26 mouse cellular contexts compared by ENCODE assay signal in the genomic region with DNA sequence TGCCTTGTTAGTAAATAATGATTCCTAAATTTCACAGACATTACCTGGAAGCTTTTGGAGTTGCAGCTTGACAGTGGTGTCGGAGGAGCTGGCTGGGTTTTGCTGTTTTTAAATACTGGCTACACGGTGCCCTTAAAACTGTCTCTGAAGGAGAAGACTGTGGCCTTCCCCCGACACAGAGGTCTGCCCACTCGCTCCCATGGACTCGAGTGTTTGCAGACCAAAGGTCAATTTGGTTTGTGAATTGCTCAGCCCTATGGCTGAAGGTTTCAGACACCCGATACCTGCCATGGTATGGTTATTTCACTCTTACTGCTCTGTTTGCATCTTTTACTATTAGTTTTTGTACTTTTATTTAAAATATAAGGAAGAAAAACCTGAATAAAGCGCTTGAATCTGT. TPM values are rescaled to one million over a fixed set of nuclear protein-coding genes. Genes with fewer than 3 reads are reported as not detected.
DNase-seq lines count a peak whose midpoint lies in the region; ATAC-seq and TF ChIP-seq lines count a peak whose summit lies in the region.
"Had no signal": no experiment of that assay in that cellular context is flagged by ENCODE, and none has a peak within 500 bp of the region (broad histone marks: within the 10 kb centered on the region; RNA-seq: fewer than 3 reads in every experiment).

No protein-coding gene starts in this region.

- no peaks in the 10 kb centered on the region for H3K27me3 ChIP-seq in liver, embryonic 11.5 days (replicated peaks; ENCODE audit: control insufficient read depth, insufficient read depth, low read length)
- H3K27me3 ChIP-seq in liver, embryonic 14.5 days (ENCODE audit: control insufficient read depth, insufficient read depth, low read length) = no peaks in the 10 kb centered on the region
- H3K27me3 ChIP-seq in liver, postnatal 0 days (ENCODE audit: insufficient read depth, low read length) = no peaks in the 10 kb centered on the region
- H3K27me3 ChIP-seq: embryonic facial prominence, embryonic 13.5 days; forebrain, embryonic 12.5 days; forebrain, embryonic 15.5 days; heart, embryonic 13.5 days; hindbrain, embryonic 12.5 days had no signal

- H3K9ac ChIP-seq in liver, embryonic 11.5 days (ENCODE audit: low read depth, low read length) = no peak overlapping the region
- H3K9ac ChIP-seq in liver, embryonic 14.5 days (replicated peaks) = no peak overlapping the region
- no peak overlapping the region for H3K9ac ChIP-seq in liver, postnatal 0 days (replicated peaks)
- H3K9ac ChIP-seq: embryonic facial prominence, embryonic 13.5 days; forebrain, embryonic 12.5 days; forebrain, embryonic 15.5 days; heart, embryonic 13.5 days; hindbrain, embryonic 12.5 days had no signal

- H3K4me1 ChIP-seq in liver, embryonic 11.5 days (replicated peaks; ENCODE audit: control insufficient read depth, insufficient read depth, low read length) = peaks cover 6% of the 10 kb centered on the region
- peaks cover 4 to 7% of the 10 kb centered on the region in 2 experiments for H3K4me1 ChIP-seq in liver, embryonic 14.5 days (replicated peaks; ENCODE audit: control insufficient read depth in 2 of 2, insufficient read depth in 2 of 2, low read length in 1 of 2)
- peaks cover 6% of the 10 kb centered on the region for H3K4me1 ChIP-seq in liver, postnatal 0 days (ENCODE audit: insufficient read depth)
- H3K4me1 ChIP-seq: hindbrain, embryonic 12.5 days had no signal

- no peak for TF ChIP-seq EP300 in liver, embryonic 14.5 days (IDR thresholded peaks at IDR 0.05; ENCODE audit: low read depth)
- TF ChIP-seq EP300 in liver, postnatal 0 days (IDR thresholded peaks at IDR 0.05; ENCODE audit: low read depth) = no peak

- DNase-seq in liver, embryonic 11.5 days (ENCODE audit: low spot score) = no peak
- DNase-seq in liver = no peak
- no peak for DNase-seq in liver, embryonic 14.5 days (ENCODE audit: low read depth in 3 of 3, low spot score in 3 of 3)
- DNase-seq in liver, postnatal 0 days = no peak
- DNase-seq in retina, embryonic 14.5 days (ENCODE audit: low spot score) = no peak
- no peak for DNase-seq in spleen, postnatal 10 days (ENCODE audit: low spot score in 2 of 2)
- DNase-seq: adrenal gland, adult 2 months; adrenal gland, postnatal 14 days; cerebellum, adult 11-12 months; cerebellum, adult 8-10 months; cerebellum, postnatal 10 days; cerebellum, postnatal 36 days; embryo, embryonic 11 days; gastrocnemius, postnatal 25 days; heart, adult 2 months; heart, postnatal 14 days had no signal

- H3K9me3 ChIP-seq in liver, embryonic 11.5 days (ENCODE audit: control insufficient read depth, low read length) = no peaks in the 10 kb centered on the region
- H3K9me3 ChIP-seq in liver, embryonic 14.5 days (ENCODE audit: control insufficient read depth, low read length) = no peaks in the 10 kb centered on the region
- no peaks in the 10 kb centered on the region for H3K9me3 ChIP-seq in liver, postnatal 0 days (ENCODE audit: low read length)
- H3K9me3 ChIP-seq: embryonic facial prominence, embryonic 10.5 days; embryonic facial prominence, embryonic 13.5 days; forebrain, embryonic 12.5 days; forebrain, embryonic 15.5 days; heart, embryonic 10.5 days; heart, embryonic 13.5 days; hindbrain, embryonic 12.5 days had no signal

- H3K27ac ChIP-seq in liver, embryonic 11.5 days (ENCODE audit: low read depth, low read length) = no peak overlapping the region
- H3K27ac ChIP-seq in liver, embryonic 14.5 days = no peak overlapping the region
- peak overlapping the region; percentile 66 for H3K27ac ChIP-seq in liver, postnatal 0 days (ENCODE audit: low read depth)
- H3K27ac ChIP-seq: embryonic facial prominence, embryonic 10.5 days; embryonic facial prominence, embryonic 13.5 days; forebrain, embryonic 12.5 days; forebrain, embryonic 15.5 days; heart, adult 2 months; heart, embryonic 10.5 days; heart, embryonic 13.5 days; hindbrain, embryonic 12.5 days had no signal

- TF ChIP-seq CTCF in liver, embryonic 14.5 days (IDR thresholded peaks at IDR 0.05; ENCODE audit: low read depth) = no peak
- TF ChIP-seq CTCF in liver, postnatal 0 days (IDR thresholded peaks at IDR 0.05; ENCODE audit: low read depth) = no peak

- ATAC-seq in liver, embryonic 11.5 days (replicated peaks; ENCODE audit: low FRiP score) = no peak
- ATAC-seq in liver, embryonic 14.5 days (ENCODE audit: insufficient read depth) = no peak
- ATAC-seq in liver, postnatal 0 days = peak; percentile 80
- ATAC-seq: CD4-positive, CD25-positive, alpha-beta regulatory T cell, adult 4 months; forebrain, embryonic 15.5 days; hindbrain, embryonic 16.5 days had no signal

- peak overlapping the region; percentile 27 for H3K4me2 ChIP-seq in liver, embryonic 11.5 days
- H3K4me2 ChIP-seq in liver, embryonic 14.5 days (ENCODE audit: low read depth) = 0 out of 2 replicates have a peak overlapping the region, but pooled peaks have one; percentile 11
- no peak overlapping the region for H3K4me2 ChIP-seq in liver, postnatal 0 days (ENCODE audit: low read depth, low read length)
- H3K4me2 ChIP-seq: embryonic facial prominence, embryonic 13.5 days; forebrain, embryonic 12.5 days; forebrain, embryonic 15.5 days; heart, embryonic 13.5 days; hindbrain, embryonic 12.5 days had no signal

- H3K4me3 ChIP-seq in liver, embryonic 11.5 days (ENCODE audit: low read depth, low read length) = no peak overlapping the region
- H3K4me3 ChIP-seq in liver, embryonic 14.5 days (ENCODE audit: insufficient read depth in 1 of 2, low read depth in 2 of 2, low read length in 2 of 2) = no peak overlapping the region
- H3K4me3 ChIP-seq in liver, postnatal 0 days (ENCODE audit: low read depth, low read length) = no peak overlapping the region
- H3K4me3 ChIP-seq: embryonic facial prominence, embryonic 10.5 days; embryonic facial prominence, embryonic 13.5 days; erythroblast, embryonic 14.5 days; forebrain, embryonic 12.5 days; forebrain, embryonic 15.5 days; heart, adult 2 months; heart, embryonic 10.5 days; heart, embryonic 13.5 days; hindbrain, embryonic 12.5 days had no signal

- peaks cover 50% of the 10 kb centered on the region for H3K36me3 ChIP-seq in liver, embryonic 11.5 days (ENCODE audit: control insufficient read depth, insufficient read depth, low read length)
- peaks cover 75% of the 10 kb centered on the region for H3K36me3 ChIP-seq in liver, embryonic 14.5 days (replicated peaks; ENCODE audit: control insufficient read depth, insufficient read depth, low read depth)
- peaks cover 72% of the 10 kb centered on the region for H3K36me3 ChIP-seq in liver, postnatal 0 days (replicated peaks; ENCODE audit: insufficient read depth, low read length)
- H3K36me3 ChIP-seq: forebrain, embryonic 15.5 days had no signal

- 78% methylated on average over 7 of the region's 7 CpGs for WGBS in liver, embryonic 11.5 days
- WGBS in liver, embryonic 14.5 days (ENCODE audit: insufficient replicate concordance) = 82% methylated on average over 7 of the region's 7 CpGs
- 64% methylated on average over 7 of the region's 7 CpGs for WGBS in liver, postnatal 0 days (ENCODE audit: insufficient replicate concordance)

RNA-seq across cellular contexts. Expression of gene Cenpa, which starts 7.4 kb away (rescaled TPM):
- 326 and 357 TPM in 2 replicates for polyA plus RNA-seq in liver, embryonic 11.5 days (2014; fragmentation: Nextera tagmentation; extraction: Ambion mirVana)
- polyA plus RNA-seq in liver, embryonic 14.5 days (2012; rRNA removed) = 116 and 122 TPM in 2 replicates
- polyA plus RNA-seq in liver, embryonic 14.5 days (2014; fragmentation: Nextera tagmentation; extraction: Ambion mirVana) = 209 and 236 TPM in 2 replicates
- polyA plus RNA-seq in liver, postnatal 0 days (2015; fragmentation: Nextera tagmentation; extraction: Ambion mirVana) = 135 and 145 TPM in 2 replicates

RNA-seq across cellular contexts. Expression of gene Slc35f6, which starts 26.3 kb away (rescaled TPM):
- polyA plus RNA-seq in liver, embryonic 11.5 days (2014; fragmentation: Nextera tagmentation; extraction: Ambion mirVana) = 17.6 and 18.6 TPM in 2 replicates
- polyA plus RNA-seq in liver, embryonic 14.5 days (2012; rRNA removed) = 10.1 and 12.2 TPM in 2 replicates
- polyA plus RNA-seq in liver, embryonic 14.5 days (2014; fragmentation: Nextera tagmentation; extraction: Ambion mirVana) = 9.9 and 10.2 TPM in 2 replicates
- 13.8 and 14.2 TPM in 2 replicates for polyA plus RNA-seq in liver, postnatal 0 days (2015; fragmentation: Nextera tagmentation; extraction: Ambion mirVana)

RNA-seq across cellular contexts. Expression of gene Dpysl5, which starts 37.4 kb away (rescaled TPM):
- polyA plus RNA-seq in liver, embryonic 11.5 days (2014; fragmentation: Nextera tagmentation; extraction: Ambion mirVana) = 1.3 and 1.6 TPM in 2 replicates
- polyA plus RNA-seq in liver, embryonic 14.5 days (2012; rRNA removed) = 0.15 and 0.49 TPM in 2 replicates
- 0.10 and 0.23 TPM in 2 replicates for polyA plus RNA-seq in liver, embryonic 14.5 days (2014; fragmentation: Nextera tagmentation; extraction: Ambion mirVana)
- polyA plus RNA-seq in liver, postnatal 0 days (2015; fragmentation: Nextera tagmentation; extraction: Ambion mirVana) = 0.05 TPM in 1 of 2 replicates, not detected in the other
- polyA plus RNA-seq: CD4-positive, CD25-positive, alpha-beta regulatory T cell, adult 4 months; erythroblast, embryonic 14.5 days had no signal
